Mouse (Mus musculus): ENCODE measurements around the gene Kcnip4.

- no peak for TF ChIP-seq MAFK (IDR thresholded peaks at IDR 0.05; ENCODE audit: insufficient read depth, low read depth, low read length)
- no peak for TF ChIP-seq ZC3H11A (IDR thresholded peaks at IDR 0.05; ENCODE audit: borderline replicate concordance, low read depth, low read length)
- TF ChIP-seq HCFC1 (IDR thresholded peaks at IDR 0.05; ENCODE audit: borderline replicate concordance, insufficient read depth, low read length) = no peak
- TF ChIP-seq ZNF384 (IDR thresholded peaks at IDR 0.05; ENCODE audit: low read depth, low read length) = no peak
- no peak for TF ChIP-seq CHD2 (IDR thresholded peaks at IDR 0.05; ENCODE audit: low read depth, low read length)
Measured at GRCm38 (mm10) chr5:48997359-48997758, 527.3 kb downstream of the Kcnip4 start.

Measured in ES-E14 (cell line).